Mouse (Mus musculus) adrenal gland, postnatal 10 days (tissue): ENCODE measurements at regions not wholly inside any gene's neighbourhood (a gene's known extent, or its start where the extent isn't known, plus 50 kb on each side); places are given as distances from the start of the nearest gene placed in this dataset.
A peak's percentile ranks its signal among the peaks of the same experiment; 100 is the strongest.

Experiments used
- DNase-seq: peaks from one replicate; pipeline ENCODE4 v3.0.0; 2021; ENCODE audit warnings: mixed read lengths

- no peak for DNase-seq
These were observed 133.6 kb upstream of the Slco3a1 start for GRCm38 (mm10) chr7:74688116-74688702.

DNA sequence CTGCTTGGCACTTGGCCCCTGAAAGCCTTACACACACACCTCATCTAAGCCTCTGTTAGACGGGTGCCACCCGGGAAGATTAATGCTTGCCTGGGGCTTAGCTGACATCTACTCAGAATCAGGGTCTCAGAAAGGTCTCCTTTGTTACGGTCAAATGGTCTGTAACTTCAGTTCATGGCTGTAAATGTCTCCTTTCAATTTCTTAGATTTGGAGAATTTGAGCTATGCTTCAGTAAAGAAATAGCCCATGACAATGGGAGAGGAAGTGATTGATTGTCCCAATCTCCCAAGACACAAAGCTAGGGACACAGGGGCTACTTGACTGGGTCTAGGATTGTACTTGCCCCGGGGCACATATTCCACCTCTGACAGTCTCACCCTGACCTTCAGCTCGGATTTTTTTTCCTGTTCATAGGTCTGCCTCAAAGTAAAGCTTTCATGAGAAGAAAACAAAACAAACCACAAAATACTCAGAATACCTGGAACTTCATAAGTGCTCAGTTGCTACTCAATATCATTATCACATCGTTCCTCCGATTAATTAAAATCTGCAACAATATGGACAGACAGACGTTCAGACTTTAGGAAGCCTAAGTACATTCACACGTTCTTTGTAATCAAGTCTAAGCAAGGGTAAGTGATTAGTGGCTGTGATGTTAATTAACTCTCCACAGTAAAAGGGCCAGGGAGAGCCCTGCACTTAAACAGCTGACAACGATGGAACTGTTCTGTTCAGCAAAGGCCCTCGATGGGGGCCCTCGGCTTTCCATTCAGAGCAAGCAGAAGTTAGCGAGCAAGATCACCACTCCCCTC lies 132.9 kb upstream of the Slco3a1 start:
- no peak for DNase-seq

DNA sequence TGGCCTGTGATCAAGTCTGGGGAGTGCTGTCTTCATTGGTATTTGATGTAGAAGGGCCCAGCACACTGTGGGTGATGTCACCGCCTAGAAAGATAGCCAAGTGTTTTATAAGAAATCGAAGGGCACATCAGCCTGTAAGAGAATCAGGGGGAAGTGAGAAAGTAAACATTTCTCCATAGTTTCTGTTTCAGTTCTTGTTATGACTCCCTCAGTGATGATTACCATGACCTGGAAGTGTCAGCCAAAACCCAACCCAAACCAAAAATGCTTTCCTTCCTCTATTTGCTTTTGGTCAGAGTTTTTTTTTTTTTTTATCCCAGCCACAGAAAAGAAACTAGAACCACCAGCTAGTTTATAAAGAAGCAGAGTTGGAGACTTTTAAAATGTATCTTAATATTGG lies 129.4 kb upstream of the Slco3a1 start:
- no peak for DNase-seq

DNA sequence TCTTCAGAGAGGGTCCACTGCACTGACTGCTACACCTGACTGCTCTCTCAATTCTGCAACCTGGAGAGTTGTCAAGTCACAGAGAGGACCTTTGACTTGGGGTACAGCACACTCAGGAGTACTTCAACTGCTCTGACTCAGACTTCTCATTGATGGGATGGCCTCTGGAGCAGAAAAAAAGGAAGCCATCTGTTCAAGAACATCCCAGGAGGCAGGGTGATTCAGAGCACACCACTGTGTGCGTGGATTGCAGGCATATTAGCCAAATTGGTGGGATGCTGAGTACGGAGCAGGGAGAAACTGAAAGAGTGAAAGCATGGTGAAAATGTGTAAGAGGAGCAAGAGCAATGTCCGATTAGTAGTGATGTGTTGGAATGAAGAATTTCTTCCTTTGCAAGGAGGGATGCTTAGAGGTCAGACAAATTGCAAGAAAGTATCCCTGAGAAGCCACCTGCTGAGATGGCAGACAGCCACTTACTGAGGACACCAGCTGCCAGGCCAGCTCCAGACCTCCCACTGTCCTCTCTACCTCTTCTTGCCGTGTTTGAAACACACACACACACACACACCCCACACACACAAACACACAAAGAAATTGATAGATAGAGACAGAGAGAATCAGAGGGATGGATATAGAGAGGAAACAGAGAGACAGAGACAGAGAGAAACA lies 119.2 kb upstream of the Slco3a1 start:
- DNase-seq, result no peak

DNA sequence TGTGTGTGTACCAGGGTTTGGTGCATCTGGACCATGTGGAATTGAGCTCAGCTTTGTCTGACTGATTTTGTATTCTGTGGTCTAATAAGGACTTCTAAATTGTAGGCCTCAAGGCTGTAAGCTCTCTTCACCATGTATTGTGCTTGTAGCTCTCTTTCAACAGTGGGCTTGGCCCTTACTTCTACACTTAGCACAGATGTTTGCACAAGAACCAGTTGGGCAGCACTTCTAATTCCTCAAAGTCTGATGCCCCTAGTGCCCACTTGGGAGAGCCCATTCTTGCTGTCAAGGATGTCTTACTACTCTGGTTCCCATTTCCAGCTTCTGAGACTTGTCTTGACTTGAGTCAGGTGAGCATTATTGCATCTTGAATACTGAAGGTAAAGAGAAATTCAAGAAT lies 114.5 kb upstream of the Slco3a1 start:
- no peak for DNase-seq

- no peak for DNase-seq
These were observed 112.5 kb upstream of the Slco3a1 start for GRCm38 (mm10) chr7:74667106-74667505.

- no peak for DNase-seq
These were observed 109.2 kb upstream of the Slco3a1 start for GRCm38 (mm10) chr7:74663820-74664219.

- peak; percentile 2 for DNase-seq
These were observed 92.7 kb upstream of the Slco3a1 start for GRCm38 (mm10) chr7:74647310-74647709.

DNA sequence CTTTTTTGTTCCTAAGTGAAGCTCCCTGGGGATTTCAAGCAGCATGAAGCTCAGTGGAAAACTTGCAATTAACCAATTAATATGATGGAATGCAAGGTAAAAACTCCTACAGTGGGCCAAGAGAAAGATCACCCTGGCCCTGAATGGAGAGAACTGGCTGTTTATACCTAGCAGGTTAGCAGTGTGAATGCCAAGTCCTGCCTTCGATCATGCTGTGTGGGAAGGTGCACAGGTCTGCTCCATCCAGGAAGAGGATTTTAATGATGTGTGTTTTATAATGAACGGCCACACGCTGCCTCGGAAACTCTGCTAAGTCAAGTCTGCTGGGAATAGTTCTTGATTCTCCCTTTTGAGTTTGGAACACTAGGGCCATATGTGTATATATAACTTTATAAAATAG lies 85.6 kb upstream of the Slco3a1 start:
- no peak for DNase-seq

DNA sequence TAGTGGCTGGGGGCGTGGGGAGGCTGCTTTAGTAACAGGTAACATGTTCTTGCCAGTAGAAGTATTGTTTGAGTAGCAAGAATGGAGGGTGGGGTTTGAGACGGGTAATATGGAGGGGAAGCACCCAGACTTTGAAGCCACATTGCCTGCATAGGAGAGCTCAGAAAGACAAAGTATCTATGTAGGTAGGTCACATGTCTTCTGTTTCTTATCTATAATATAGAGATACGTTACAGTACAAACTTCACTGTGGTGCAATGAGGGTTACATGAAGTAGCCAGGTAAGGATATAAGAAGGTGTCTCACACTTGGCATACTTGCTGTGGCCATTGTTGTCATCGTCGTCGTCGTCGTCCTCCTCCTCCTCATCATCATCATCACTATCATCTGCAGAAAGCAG lies 77.6 kb upstream of the Slco3a1 start:
- no peak for DNase-seq

GRCm38 (mm10) chr7:74628799-74629468 lies 74.4 kb upstream of the Slco3a1 start:
- no peak for DNase-seq
